Mouse (Mus musculus): ENCODE data around the gene Zfp423.

The Zfp423 gene

DNA sequence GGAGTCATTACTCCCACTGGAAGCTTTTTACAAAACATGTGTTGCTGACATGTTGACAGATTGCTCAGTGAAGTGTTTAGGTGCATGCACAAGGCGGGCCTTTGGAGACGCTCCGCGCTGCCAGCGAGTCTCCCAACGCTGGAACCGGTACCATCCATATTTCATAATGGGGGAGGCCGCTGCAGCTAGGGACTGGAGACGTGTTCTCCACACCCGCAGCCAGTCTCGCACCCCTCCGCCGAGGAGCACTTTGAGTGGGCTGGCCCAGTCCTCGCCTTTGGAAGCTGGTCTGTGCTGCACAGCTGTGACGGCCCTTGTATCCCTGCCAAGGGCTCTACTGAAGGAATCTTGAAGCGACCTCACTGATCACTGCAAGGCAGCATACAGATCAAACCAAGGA, 122.5 kb downstream of the Zfp423 start:
- peak; percentile 50 for DNase-seq (ENCODE audit: low spot score)

DNA sequence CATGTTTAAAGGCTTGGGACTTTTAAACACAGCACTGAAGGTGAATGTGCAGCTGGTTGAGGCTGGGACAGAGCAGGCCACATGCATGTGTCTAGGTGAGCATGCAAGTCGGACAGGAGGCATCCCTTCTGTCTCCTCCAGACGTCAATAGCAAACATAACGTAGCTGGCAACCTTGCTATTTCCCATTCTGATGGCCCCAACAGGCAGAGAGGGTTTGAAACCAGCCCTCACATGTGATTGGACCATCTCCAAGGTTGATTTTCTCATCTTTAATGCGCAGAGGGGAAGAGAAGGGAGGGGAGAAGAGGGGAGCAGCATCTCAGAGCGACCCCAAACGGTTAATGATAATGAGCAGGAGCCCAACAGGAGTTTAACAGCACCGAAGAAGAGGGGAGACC, 123.5 kb downstream of the Zfp423 start:
- DNase-seq (ENCODE audit: low spot score), result no peak

- peak; percentile 53 for DNase-seq (ENCODE audit: low spot score)
These were observed 124.0 kb downstream of the Zfp423 start for GRCm38 (mm10) chr8:87835411-87835821.

DNA sequence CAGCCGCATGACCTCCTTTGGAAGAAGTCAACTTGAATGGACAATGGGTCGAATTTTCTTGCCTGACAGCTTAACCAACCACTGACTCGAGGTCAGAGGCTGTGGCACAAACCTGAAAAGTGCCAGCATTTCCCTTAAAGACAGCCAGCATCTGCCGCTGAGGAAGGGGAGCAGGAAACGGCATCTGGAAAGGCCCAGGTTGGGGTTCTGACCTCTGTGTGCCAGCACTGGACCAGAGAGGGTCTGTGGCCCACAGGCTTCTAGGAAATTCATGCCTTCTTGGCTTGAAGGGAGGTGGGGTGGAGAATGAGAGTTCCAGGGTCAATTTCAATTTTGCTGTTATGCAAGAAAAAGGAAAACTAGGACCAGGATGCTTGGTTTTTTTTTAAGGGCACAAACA, 124.7 kb downstream of the Zfp423 start:
- no peak for DNase-seq (ENCODE audit: low spot score)

DNA sequence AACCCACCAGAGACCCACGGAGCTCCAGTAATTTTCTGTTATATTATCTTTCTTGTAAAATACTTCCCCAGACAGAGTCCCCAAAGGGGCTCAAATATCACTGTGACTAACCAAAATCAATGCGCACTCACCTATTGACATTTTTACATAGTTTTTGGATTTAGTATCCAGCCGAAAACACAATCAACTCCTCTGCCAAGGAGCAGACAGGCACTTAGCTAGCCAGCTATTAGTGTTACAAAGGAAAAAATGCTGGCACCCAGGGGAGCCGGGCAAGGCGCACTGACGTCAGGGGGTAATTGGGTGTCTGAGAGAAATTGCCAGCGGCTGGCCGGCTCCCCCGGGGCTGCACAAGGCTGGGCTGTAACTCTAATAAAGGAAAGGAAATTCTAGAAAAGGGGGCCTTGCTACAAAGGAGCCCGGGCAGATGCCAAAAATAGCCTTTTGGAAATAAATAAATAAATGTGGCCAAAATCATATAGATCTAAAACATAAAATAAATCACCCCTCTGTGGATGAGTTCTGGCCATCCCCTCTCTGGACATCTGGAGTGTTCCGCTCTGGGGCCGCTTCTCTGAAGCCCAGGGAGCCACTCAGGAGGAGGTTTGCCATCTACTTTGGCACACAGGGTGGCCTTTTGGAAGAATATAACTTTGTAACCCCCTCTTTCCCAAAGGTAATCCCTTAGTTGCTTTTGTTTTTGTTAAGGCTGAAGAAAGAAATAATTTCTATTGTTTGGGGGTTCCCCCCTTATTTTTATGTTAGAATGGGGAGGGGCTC, 125.4 kb downstream of the Zfp423 start:
- DNase-seq (ENCODE audit: low spot score), result no peak

GRCm38 (mm10) chr8:87833339-87833738, 126.1 kb downstream of the Zfp423 start:
- DNase-seq (ENCODE audit: low spot score), result no peak

DNA sequence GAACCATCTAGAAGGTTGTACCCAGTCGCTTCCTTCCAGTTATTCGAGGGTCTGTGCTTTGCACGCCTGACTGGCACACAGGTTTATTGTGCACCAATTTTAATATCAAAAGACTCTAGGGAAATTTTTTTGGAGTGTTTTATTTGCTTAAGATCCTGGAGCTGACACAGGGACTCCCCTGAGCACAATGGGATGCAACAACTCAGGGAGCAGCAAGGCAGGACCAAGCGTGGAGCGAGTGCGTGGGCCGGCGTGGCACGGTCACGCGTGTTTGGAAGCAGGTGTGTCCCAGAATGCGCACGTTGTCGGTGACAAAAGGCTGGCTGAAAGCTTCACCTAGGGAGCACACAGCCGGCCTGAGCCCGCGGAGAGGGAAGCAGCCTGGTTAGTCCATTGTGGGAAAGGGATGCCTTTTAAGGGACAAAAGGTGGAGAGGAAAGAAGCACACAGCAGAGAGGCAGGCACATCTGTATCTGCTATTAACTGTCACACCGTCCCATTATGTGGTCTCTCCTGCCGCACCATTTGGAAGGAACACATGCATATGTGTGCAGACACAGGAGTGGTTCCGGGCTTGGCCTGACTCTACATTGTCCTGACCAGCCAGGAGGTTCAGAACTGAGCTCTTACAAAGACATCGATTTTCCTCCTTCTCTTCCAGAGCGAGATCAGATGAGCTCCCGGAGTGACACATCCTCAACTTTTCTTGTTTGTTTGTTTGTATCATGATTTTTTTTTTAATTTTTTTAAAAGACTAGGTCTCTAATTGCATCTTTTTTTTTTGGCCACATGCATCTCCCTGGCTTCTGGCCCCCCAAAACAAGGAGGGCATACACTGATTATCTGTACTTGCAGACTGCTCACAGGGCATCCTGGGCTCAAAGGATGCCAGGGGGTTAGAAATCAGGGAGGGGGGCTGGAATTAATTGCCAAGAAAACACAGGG, 126.7 kb downstream of the Zfp423 start:
- DNase-seq (ENCODE audit: low spot score), result no peak

GRCm38 (mm10) chr8:87831567-87831966, 127.8 kb downstream of the Zfp423 start:
- DNase-seq (ENCODE audit: low spot score), result no peak

- DNase-seq (ENCODE audit: low spot score), result no peak
These were observed 128.3 kb downstream of the Zfp423 start for GRCm38 (mm10) chr8:87831116-87831515.

GRCm38 (mm10) chr8:87830200-87830599, 129.2 kb downstream of the Zfp423 start:
- no peak for DNase-seq (ENCODE audit: low spot score)

GRCm38 (mm10) chr8:87826013-87826660, 133.3 kb downstream of the Zfp423 start:
- no peak for DNase-seq (ENCODE audit: low spot score)

- DNase-seq (ENCODE audit: low spot score), result no peak
These were observed 136.2 kb downstream of the Zfp423 start for GRCm38 (mm10) chr8:87823172-87823571.

DNA sequence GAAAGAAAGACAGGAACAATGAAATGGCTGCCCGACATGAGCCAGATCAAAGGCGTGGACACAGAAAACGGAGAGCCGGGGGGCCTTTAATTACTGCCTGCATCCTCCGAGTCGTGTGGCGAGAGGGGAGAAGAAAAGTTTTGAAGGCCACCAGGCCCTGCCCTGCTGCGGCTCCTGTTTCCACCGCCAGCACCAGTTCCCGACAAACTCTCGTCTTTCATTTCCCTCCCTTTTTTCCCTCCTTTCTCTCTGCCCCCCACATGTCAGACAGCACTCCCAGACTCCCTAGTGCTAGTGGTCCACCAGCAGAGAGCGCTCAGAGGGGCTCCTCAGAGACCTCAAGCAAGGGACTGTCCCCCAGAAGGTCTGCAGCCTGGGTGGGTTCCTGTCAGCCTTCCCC, 136.7 kb downstream of the Zfp423 start:
- DNase-seq (ENCODE audit: low spot score), result no peak

GRCm38 (mm10) chr8:87822175-87822574, 137.2 kb downstream of the Zfp423 start:
- DNase-seq (ENCODE audit: low spot score), result no peak

GRCm38 (mm10) chr8:87821655-87822054, 137.7 kb downstream of the Zfp423 start:
- DNase-seq (ENCODE audit: low spot score), result no peak

DNA sequence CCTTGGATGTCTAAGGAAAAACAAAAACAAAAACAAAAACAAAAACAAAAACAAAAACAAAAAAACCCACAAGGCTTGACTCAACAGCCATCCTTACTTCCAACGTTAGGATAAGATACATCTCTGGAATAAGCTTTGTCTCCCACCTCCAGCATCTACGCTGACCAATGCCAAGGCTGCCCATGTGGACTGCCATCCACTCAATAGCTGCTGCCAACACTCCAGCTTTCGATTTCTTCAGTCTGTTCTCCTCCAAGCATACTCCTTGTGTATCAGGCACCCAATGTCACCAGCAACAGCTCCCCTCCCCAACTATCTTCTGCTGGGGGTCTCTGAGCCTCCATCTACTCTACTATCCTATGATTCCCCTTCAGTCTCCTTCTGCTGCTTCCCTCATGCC, 140.1 kb downstream of the Zfp423 start:
- DNase-seq (ENCODE audit: low spot score), result no peak

GRCm38 (mm10) chr8:87818506-87818905, 140.9 kb downstream of the Zfp423 start:
- DNase-seq (ENCODE audit: low spot score), result no peak

- DNase-seq (ENCODE audit: low spot score), result no peak
These were observed 143.3 kb downstream of the Zfp423 start for GRCm38 (mm10) chr8:87816141-87816540.

GRCm38 (mm10) chr8:87812661-87813060, 146.7 kb downstream of the Zfp423 start:
- no peak for DNase-seq (ENCODE audit: low spot score)

DNA sequence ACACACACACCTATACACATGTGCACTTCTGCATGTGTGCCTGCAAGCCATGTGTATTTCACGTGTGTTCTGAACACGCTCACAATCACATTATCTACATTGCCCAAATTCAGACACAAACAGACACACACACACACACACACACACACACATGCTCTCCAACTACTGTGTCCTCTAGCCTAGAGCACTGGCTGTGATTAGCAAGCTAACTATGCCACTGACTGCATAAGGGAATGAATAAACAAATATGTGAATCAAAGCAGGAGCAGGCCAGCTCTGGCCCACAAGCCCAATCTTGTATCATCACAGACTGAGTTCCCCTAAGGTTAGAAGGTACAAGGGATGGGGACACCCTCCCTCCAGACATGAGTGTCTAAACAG, 147.3 kb downstream of the Zfp423 start:
- DNase-seq (ENCODE audit: low spot score), result no peak

DNA sequence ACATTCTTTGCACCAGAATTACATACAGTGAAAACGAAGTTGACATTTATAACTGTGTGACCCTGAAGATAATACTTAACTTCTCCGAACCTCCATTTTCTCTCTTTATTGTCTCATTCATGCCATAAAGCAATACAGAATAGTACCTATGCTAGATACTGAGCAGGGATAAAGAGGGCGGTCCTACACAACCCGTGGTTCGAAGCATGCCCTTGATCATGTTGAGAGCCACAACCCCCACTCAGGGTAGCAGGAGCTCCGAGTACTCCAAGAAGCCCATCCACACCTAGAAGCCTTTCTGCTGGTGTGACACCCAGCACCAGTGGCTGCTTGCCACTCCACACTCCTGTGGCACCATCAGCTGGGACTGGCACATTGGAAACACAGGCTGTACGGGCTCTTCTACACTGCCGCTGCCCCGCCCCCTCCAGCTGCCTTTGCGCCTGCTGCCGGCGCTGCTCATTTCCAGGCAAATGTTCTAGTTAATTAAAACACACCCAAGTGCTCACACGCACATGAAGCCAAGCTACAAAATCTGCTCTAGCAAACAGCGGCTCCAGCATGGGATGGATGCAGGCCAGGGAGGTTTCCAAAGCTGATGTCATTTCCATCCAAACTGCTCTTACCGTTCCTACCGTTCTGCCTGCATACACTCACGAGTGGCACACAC, 147.9 kb downstream of the Zfp423 start:
- DNase-seq (ENCODE audit: low spot score), result peak; percentile 38

DNA sequence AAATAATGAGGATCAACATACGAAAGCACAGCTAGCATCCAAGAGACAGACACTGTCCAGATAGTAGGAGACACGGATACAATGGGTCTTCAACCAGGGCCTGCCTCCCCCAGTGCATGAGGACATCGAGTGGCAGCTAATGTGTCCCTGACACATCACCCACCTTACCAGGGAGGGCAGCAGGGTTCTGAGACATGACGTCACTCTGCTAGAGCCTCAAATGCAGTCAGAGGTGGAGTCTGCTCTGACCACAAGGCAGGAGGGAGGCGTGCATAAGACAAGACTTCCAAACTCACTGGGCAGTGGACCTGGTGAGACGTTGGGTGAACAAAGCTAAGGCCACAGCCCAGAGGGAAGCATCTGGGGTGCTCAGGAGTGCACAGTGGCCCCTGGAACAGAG, 148.6 kb downstream of the Zfp423 start:
- no peak for DNase-seq (ENCODE audit: low spot score)

Measured in testis, postnatal 14 days (tissue).